Comparison of ENCODE assay signal across 8 mouse cellular contexts in genomic region chr8:119557132-119557531, GRCm38 (mm10). TPM values are rescaled to one million over a fixed set of nuclear protein-coding genes. Genes with fewer than 3 reads are reported as not detected.
DNase-seq lines count a peak whose midpoint lies in the region; ATAC-seq and TF ChIP-seq lines count a peak whose summit lies in the region.

No protein-coding gene starts in this region.

- peaks cover 12% of the 10 kb centered on the region for H3K4me1 ChIP-seq in testis, adult 2 months (ENCODE audit: control insufficient read depth, insufficient read depth, low read length)
- peaks cover 62% of the 10 kb centered on the region for H3K4me1 ChIP-seq in liver, embryonic 12.5 days

- H3K9me3 ChIP-seq in liver, embryonic 12.5 days (replicated peaks) = no peaks in the 10 kb centered on the region

- 62% methylated on average over 9 of the region's 9 CpGs for WGBS in liver, embryonic 12.5 days (ENCODE audit: insufficient replicate concordance)

- TF ChIP-seq CTCF in testis, adult 2 months (IDR thresholded peaks at IDR 0.05; ENCODE audit: control insufficient read depth, insufficient read depth, insufficient replicate concordance, low read depth, low read length) = no peak

- H3K4me3 ChIP-seq in testis, adult 2 months (ENCODE audit: control insufficient read depth, low read depth, low read length) = peak overlapping the region; percentile 98
- peak overlapping the region; percentile 91 for H3K4me3 ChIP-seq in liver, embryonic 12.5 days

- no peaks in the 10 kb centered on the region for H3K36me3 ChIP-seq in testis, adult 2 months (ENCODE audit: control insufficient read depth, insufficient read depth, low read length)
- peaks cover 19% of the 10 kb centered on the region for H3K36me3 ChIP-seq in liver, embryonic 12.5 days

- DNase-seq in cerebellum, adult 9-11 months = peak; percentile 30
- DNase-seq in cerebellum, adult 18-20 months = no peak
- no peak for DNase-seq in testis, postnatal 10 days (ENCODE audit: low spot score)
- DNase-seq in frontal cortex, adult 2 months (ENCODE audit: extremely low spot score in 1 of 2, low spot score in 1 of 2) = no peak
- DNase-seq in gastrocnemius, adult 18-20 months (ENCODE audit: low spot score) = no peak
- no peak for DNase-seq in kidney, adult 9 months

- H3K9ac ChIP-seq in liver, embryonic 12.5 days = peak overlapping the region; percentile 89

- no peak for ATAC-seq in liver, embryonic 12.5 days

- no peaks in the 10 kb centered on the region for H3K27me3 ChIP-seq in testis, adult 2 months (ENCODE audit: control insufficient read depth, insufficient read depth, low read length)
- H3K27me3 ChIP-seq in liver, embryonic 12.5 days (replicated peaks) = no peaks in the 10 kb centered on the region

- H3K27ac ChIP-seq in testis, adult 2 months (ENCODE audit: control insufficient read depth, insufficient read depth, low read depth, low read length) = no peak overlapping the region
- 0 out of 2 replicates have a peak overlapping the region, but pooled peaks have one; percentile 20 for H3K27ac ChIP-seq in liver, embryonic 12.5 days

- no peak for TF ChIP-seq POLR2A in testis, adult 2 months (IDR thresholded peaks at IDR 0.05; ENCODE audit: control insufficient read depth, low read depth, low read length)

- H3K4me2 ChIP-seq in liver, embryonic 12.5 days = peak overlapping the region; percentile 81

RNA-seq across cellular contexts. Expression of gene Mbtps1, which starts 1.4 kb away (rescaled TPM):
- polyA plus RNA-seq in testis, adult 2 months (2012; rRNA removed) = 21.3 and 25.2 TPM in 2 replicates
- polyA plus RNA-seq in liver, embryonic 12.5 days (2016; fragmentation: Nextera tagmentation; extraction: Ambion mirVana) = 45.7 and 48.8 TPM in 2 replicates
- 65.4 and 70.7 TPM in 2 replicates for polyA plus RNA-seq in frontal cortex, adult 2 months (2012; rRNA removed)
- 10 to 100 TPM; 20.2 to 21.1 TPM for total RNA-seq in gastrocnemius, adult 18-20 months (2021)

RNA-seq across cellular contexts. Expression of gene Hsdl1, which starts 17.9 kb away (rescaled TPM):
- 12.7 and 12.9 TPM in 2 replicates for polyA plus RNA-seq in testis, adult 2 months (2012; rRNA removed)
- 25.0 and 25.5 TPM in 2 replicates for polyA plus RNA-seq in liver, embryonic 12.5 days (2016; fragmentation: Nextera tagmentation; extraction: Ambion mirVana)
- 36.3 and 38.5 TPM in 2 replicates for polyA plus RNA-seq in frontal cortex, adult 2 months (2012; rRNA removed)
- total RNA-seq in gastrocnemius, adult 18-20 months (2021) = 10 to 100 TPM; 13.4 to 16.3 TPM

RNA-seq across cellular contexts. Expression of gene Dnaaf1, which starts 17.9 kb away (rescaled TPM):
- polyA plus RNA-seq in testis, adult 2 months (2012; rRNA removed) = 577 and 660 TPM in 2 replicates
- polyA plus RNA-seq in liver, embryonic 12.5 days (2016; fragmentation: Nextera tagmentation; extraction: Ambion mirVana) = 0.11 and 0.13 TPM in 2 replicates
- polyA plus RNA-seq in frontal cortex, adult 2 months (2012; rRNA removed) = 0.15 and 0.18 TPM in 2 replicates
- total RNA-seq in gastrocnemius, adult 18-20 months (2021) = not detected

RNA-seq across cellular contexts. Expression of gene Taf1c, which starts 47.9 kb away (rescaled TPM):
- 6.3 and 6.9 TPM in 2 replicates for polyA plus RNA-seq in testis, adult 2 months (2012; rRNA removed)
- 10.2 and 10.7 TPM in 2 replicates for polyA plus RNA-seq in liver, embryonic 12.5 days (2016; fragmentation: Nextera tagmentation; extraction: Ambion mirVana)
- 15.3 and 16.3 TPM in 2 replicates for polyA plus RNA-seq in frontal cortex, adult 2 months (2012; rRNA removed)
- 1 to 10 TPM; 4.8 to 5.5 TPM for total RNA-seq in gastrocnemius, adult 18-20 months (2021)

RNA-seq across cellular contexts. Expression of gene Adad2, which starts 55.4 kb away (rescaled TPM):
- polyA plus RNA-seq in testis, adult 2 months (2012; rRNA removed) = 48.7 and 54.3 TPM in 2 replicates
- 0.08 TPM in 1 of 2 replicates, not detected in the other for polyA plus RNA-seq in liver, embryonic 12.5 days (2016; fragmentation: Nextera tagmentation; extraction: Ambion mirVana)
- polyA plus RNA-seq in frontal cortex, adult 2 months (2012; rRNA removed) = 0.08 TPM in 1 of 2 replicates, not detected in the other
- under 1 TPM in 1 of 2 experiments, not detected in 1; 0.14 TPM for total RNA-seq in gastrocnemius, adult 18-20 months (2021)

Comparison
In these comparisons a context has a peak if more than half of its experiments do, and no peak if none do; other contexts are left out.
1. RNA of gene Dnaaf1, which starts 17.9 kb away (polyA plus RNA-seq): 577 to 660 TPM in testis, adult 2 months; 0.15 to 0.18 TPM in frontal cortex, adult 2 months and 0.11 to 0.13 TPM in liver, embryonic 12.5 days; every median in the first group is over 100 times any median in the second.